Mouse (Mus musculus): ENCODE data around the gene Pkd1. TPM values are rescaled to one million over a fixed set of nuclear protein-coding genes. Genes with fewer than 3 reads are reported as not detected.

Pkd1 gene
- total RNA-seq, 1 experiment from 2014 or later, result 9.1 TPM

- ATAC-seq (replicated peaks; ENCODE audit: insufficient number of reproducible peaks, low FRiP score, low TSS enrichment, poor library complexity, severe bottlenecking), result no peak
Measured at GRCm38 (mm10) chr17:24593992-24594890, 44.6 kb downstream of the Pkd1 start.

- no peak for ATAC-seq (replicated peaks; ENCODE audit: insufficient number of reproducible peaks, low FRiP score, low TSS enrichment, poor library complexity, severe bottlenecking)
Measured at GRCm38 (mm10) chr17:24595126-24596072, 45.8 kb downstream of the Pkd1 start.

- ATAC-seq (replicated peaks; ENCODE audit: insufficient number of reproducible peaks, low FRiP score, low TSS enrichment, poor library complexity, severe bottlenecking), result no peak
Measured at GRCm38 (mm10) chr17:24596073-24596466, 46.4 kb downstream of the Pkd1 start.

GRCm38 (mm10) chr17:24596471-24597183, 47.0 kb downstream of the Pkd1 start:
- no peak for ATAC-seq (replicated peaks; ENCODE audit: insufficient number of reproducible peaks, low FRiP score, low TSS enrichment, poor library complexity, severe bottlenecking)

GRCm38 (mm10) chr17:24597989-24598388, 48.4 kb downstream of the Pkd1 start:
- no peak for ATAC-seq (replicated peaks; ENCODE audit: insufficient number of reproducible peaks, low FRiP score, low TSS enrichment, poor library complexity, severe bottlenecking)

- no peak for ATAC-seq (replicated peaks; ENCODE audit: insufficient number of reproducible peaks, low FRiP score, low TSS enrichment, poor library complexity, severe bottlenecking)
Measured at GRCm38 (mm10) chr17:24600502-24600901, 50.9 kb downstream of the Pkd1 start.

GRCm38 (mm10) chr17:24603961-24604360, 54.3 kb downstream of the Pkd1 start:
- ATAC-seq (replicated peaks; ENCODE audit: insufficient number of reproducible peaks, low FRiP score, low TSS enrichment, poor library complexity, severe bottlenecking), result 0 out of 2 replicates have a peak, but pooled peaks have one; percentile 23

- ATAC-seq (replicated peaks; ENCODE audit: insufficient number of reproducible peaks, low FRiP score, low TSS enrichment, poor library complexity, severe bottlenecking), result no peak
Measured at GRCm38 (mm10) chr17:24604557-24604956, 54.9 kb downstream of the Pkd1 start.

- ATAC-seq (replicated peaks; ENCODE audit: insufficient number of reproducible peaks, low FRiP score, low TSS enrichment, poor library complexity, severe bottlenecking), result no peak
Measured at GRCm38 (mm10) chr17:24608370-24608769, 58.7 kb downstream of the Pkd1 start.

GRCm38 (mm10) chr17:24608874-24609273, 59.2 kb downstream of the Pkd1 start:
- ATAC-seq (replicated peaks; ENCODE audit: insufficient number of reproducible peaks, low FRiP score, low TSS enrichment, poor library complexity, severe bottlenecking), result no peak

- ATAC-seq (replicated peaks; ENCODE audit: insufficient number of reproducible peaks, low FRiP score, low TSS enrichment, poor library complexity, severe bottlenecking), result no peak
Measured at GRCm38 (mm10) chr17:24610711-24611110, 61.1 kb downstream of the Pkd1 start.

GRCm38 (mm10) chr17:24617561-24618194, 68.0 kb downstream of the Pkd1 start:
- no peak for ATAC-seq (replicated peaks; ENCODE audit: insufficient number of reproducible peaks, low FRiP score, low TSS enrichment, poor library complexity, severe bottlenecking)

GRCm38 (mm10) chr17:24625472-24625871, 75.8 kb downstream of the Pkd1 start:
- ATAC-seq (replicated peaks; ENCODE audit: insufficient number of reproducible peaks, low FRiP score, low TSS enrichment, poor library complexity, severe bottlenecking), result no peak

GRCm38 (mm10) chr17:24628646-24629045, 79.0 kb downstream of the Pkd1 start:
- ATAC-seq (replicated peaks; ENCODE audit: insufficient number of reproducible peaks, low FRiP score, low TSS enrichment, poor library complexity, severe bottlenecking), result peak; percentile 71

GRCm38 (mm10) chr17:24630072-24630471, 80.4 kb downstream of the Pkd1 start:
- ATAC-seq (replicated peaks; ENCODE audit: insufficient number of reproducible peaks, low FRiP score, low TSS enrichment, poor library complexity, severe bottlenecking), result no peak

- peak; percentile 64 for ATAC-seq (replicated peaks; ENCODE audit: insufficient number of reproducible peaks, low FRiP score, low TSS enrichment, poor library complexity, severe bottlenecking)
Measured at GRCm38 (mm10) chr17:24632167-24632812, 82.7 kb downstream of the Pkd1 start, which contains the start of the genes Tsc2 and Nthl1. Gene Tsc2 (minus strand): TSS chr17:24632630. Gene Nthl1 (plus strand): TSS chr17:24632680.

- ATAC-seq (replicated peaks; ENCODE audit: insufficient number of reproducible peaks, low FRiP score, low TSS enrichment, poor library complexity, severe bottlenecking), result no peak
Measured at GRCm38 (mm10) chr17:24632813-24633449, 83.3 kb downstream of the Pkd1 start.

Measured in monocyte, adult 5-6 weeks (primary cell).